Mouse (Mus musculus): Measurements from ENCODE around the gene Gldc.

- TF ChIP-seq CTCF (IDR thresholded peaks at IDR 0.05; ENCODE audit: borderline replicate concordance, extremely low read depth, insufficient read depth, insufficient read length) (no peak), POLR2A (IDR thresholded peaks at IDR 0.05; ENCODE audit: borderline replicate concordance, extremely low read depth, insufficient read depth, insufficient read length, poor library complexity, severe bottlenecking) (no peak)
These were observed 78.2 kb downstream of the Gldc start for GRCm38 (mm10) chr19:30097039-30097438.

All from brain, embryonic 14.5 days (tissue).